Mouse (Mus musculus) heart, postnatal 25 days (tissue): ENCODE results near the gene Nfkb1. TPM values are rescaled to one million over a fixed set of nuclear protein-coding genes. Genes with fewer than 3 reads are reported as not detected.

Source experiments
- DNase-seq: peaks from one replicate; pipeline ENCODE4 v3.0.0; 2022; ENCODE audit warnings: low spot score
- intact Hi-C: fragments of 180-260 bp; cut with DNase I; formaldehyde crosslinking; loops from one replicate; pipeline ENCODE4 v1.15.1; 2025
- total RNA-seq, 2 experiments: library from RNA; stranded (reverse); gene quantifications; 2 replicates each; pipeline ENCODE4 v1.2.3; 2021

Nfkb1 gene
- total RNA-seq, 2 experiments from 2014 or later, result 37.1 to 38.5 TPM

DNA sequence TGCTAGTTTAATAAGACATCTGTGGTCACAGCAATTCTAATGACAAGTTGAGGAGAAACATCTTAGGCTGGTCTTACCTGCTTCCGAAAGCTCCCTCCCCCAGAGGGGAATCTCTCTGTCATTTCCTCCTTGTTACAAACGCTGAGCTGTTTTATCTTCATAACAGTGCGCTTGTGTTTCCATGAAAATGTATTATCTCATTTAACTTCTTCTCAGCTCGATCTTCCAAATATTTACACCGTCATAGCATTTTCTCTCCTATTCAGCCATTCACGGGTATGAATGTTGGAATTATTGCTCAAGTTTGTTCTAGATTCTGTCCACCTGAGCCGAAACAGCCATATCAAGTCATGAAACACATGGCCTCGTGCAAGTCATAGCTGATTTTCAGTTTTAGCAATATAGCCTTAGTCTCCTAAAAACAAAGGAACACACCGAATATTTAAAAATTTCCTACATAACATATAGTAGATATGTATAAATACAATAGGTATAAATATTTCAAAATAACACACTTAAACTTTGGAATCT is 19.8 kb upstream of the Nfkb1 start:
- intact Hi-C loops, result loop anchor here (5.0 kb wide), 2 partner anchors 154 to 429 kb away; partner anchors contain the start of gene Bdh2
- DNase-seq, result no peak

GRCm38 (mm10) chr3:135703307-135703706 is 12.0 kb upstream of the Nfkb1 start:
- no peak for DNase-seq
- intact Hi-C loops, result no loop called here

DNA sequence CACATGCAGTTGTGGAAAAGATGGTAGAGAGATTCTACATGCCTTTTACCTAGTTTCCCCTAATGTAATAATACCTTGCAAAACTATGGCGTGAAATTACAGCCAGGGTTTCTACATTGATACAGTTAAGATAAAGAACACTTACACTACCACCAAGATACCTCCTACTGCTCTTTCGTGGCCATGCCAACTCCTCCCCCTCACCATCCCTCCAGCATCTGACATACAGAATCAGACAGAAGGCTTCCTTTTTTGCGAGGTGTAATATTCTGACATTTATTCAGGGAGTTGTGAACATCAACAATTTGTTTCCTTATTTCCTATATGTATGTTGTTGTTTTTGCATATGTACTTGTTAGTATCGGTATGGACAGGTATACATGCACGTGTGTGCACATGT is 11.3 kb upstream of the Nfkb1 start:
- intact Hi-C loops, result no loop called here
- DNase-seq, result no peak

- intact Hi-C loops, result no loop called here
- DNase-seq, result no peak
Observed at GRCm38 (mm10) chr3:135699523-135700264, 8.3 kb upstream of the Nfkb1 start.

DNA sequence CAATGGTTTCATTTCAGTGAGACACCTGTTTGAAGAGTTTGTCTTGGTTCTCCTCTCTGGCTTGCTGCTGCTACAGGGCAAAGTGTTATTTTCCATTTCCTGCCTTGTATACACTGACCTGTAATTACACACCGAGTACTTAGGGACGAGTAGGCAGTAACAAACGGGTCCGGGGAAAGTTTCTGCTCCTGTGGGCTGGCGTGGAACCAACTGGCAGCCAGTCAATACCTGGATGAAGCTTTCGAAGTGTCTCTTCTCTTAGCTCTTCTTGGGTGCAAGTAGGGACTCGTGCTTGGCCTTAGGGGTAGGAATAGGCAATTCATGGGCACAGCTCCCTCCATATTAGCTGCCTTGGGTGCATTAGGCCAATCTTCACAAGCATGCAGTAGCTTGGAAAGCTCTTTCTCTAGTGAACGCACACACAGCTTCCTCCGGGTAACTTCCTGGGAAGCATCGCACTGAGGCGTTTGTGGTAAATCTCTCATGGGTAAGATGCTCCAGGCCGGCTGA is 7.2 kb upstream of the Nfkb1 start:
- intact Hi-C loops, result no loop called here
- no peak for DNase-seq

GRCm38 (mm10) chr3:135696262-135696661 is 4.9 kb upstream of the Nfkb1 start:
- intact Hi-C loops, result no loop called here
- no peak for DNase-seq

DNA sequence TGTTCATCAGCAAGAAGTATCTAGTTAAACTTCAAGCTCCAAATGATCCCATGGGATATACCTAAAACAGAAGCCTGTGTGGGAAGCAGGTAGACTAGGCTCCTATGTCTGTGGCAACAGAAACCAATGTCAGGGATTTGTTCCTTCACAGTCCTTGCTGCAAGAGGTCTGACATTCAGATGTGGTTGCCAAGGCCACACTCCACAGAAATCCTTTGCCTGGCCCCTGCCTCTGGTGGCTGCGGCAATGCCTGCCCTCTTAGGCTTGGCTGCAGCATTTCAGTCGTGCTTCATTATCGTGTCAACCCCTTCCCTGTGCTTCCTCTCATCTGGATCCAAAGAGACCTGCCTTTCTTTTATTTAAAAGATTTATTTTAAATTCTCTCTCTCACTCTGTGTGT is 1.7 kb upstream of the Nfkb1 start:
- intact Hi-C loops, result loop anchor here (5.0 kb wide), 2 partner anchors 86 to 271 kb away; partner anchors contain the start of gene Cisd2
- no peak for DNase-seq

DNA sequence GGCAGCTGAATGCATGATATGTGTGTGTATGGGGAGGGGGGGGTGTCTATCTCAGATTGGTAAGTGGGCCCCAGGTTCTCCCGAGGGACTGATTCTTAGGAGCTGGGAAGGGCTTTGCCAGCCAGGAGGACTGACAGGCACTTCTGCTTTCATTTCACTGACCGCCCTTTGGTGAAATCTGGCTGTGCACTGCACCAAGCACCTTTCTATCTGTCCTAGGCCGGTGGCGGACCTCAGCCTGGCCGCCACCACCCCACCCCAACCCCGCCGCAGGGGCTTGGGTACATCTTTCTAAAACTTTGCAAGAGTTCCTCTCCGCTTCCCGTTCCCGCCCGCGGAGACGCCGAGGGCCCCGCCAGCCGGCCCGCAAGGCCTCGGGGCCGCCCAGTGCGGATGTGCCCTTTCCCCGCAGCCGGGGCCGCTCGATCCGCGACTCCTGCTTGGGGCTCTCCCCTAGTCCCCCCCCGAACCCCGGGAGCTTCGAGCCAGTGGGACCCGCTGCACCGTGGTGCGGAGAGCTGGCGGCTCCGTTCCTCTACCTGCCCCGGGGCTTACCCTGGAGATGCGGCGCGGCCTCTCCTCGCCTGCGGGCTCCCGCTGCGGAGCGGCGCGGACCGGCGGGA is 668 bp downstream of the Nfkb1 start:
- peak; percentile 38 for DNase-seq
- intact Hi-C loops, result loop anchor here (5.0 kb wide), 2 partner anchors 83 to 268 kb away; partner anchors contain the start of gene Cisd2

DNA sequence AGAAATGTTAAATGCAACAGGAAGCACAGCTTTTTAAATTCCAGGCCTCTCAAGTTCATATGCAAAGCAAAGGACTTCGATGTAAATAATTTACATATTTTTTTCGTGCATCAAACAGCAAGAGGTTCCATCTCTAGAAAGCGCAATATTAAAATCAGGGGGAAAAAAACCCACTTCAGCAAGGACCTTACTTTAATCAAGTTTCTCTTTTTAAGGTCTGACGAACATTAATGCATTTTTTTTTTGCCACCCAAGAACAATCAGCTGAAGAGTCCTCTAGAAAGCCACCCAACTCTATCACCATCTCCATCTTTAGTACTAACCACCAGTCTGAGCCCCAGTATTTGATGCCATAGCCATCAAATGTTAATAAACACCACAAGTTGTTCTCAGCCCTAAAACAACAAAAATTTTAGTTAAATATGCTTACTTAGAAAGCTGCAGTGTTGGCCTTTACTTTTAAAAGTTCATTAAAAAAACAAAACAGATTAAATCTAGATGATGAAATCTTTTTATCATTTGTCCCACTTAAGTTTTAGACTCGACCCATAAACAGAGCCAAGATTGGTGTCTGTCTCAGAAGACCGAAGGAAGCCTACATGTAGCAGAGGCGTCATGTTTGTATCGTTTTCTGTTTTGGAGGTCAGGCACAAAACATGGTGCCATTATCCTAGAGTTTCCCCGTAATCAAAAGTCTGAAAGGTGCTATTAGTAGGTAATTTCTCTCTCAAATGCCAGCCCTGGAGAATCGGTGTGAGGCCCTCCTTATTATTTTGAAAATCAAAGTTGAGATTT is 1.4 kb downstream of the Nfkb1 start:
- no peak for DNase-seq
- intact Hi-C loops, result loop anchor here (5.0 kb wide), 2 partner anchors 83 to 268 kb away; partner anchors contain the start of gene Cisd2

DNA sequence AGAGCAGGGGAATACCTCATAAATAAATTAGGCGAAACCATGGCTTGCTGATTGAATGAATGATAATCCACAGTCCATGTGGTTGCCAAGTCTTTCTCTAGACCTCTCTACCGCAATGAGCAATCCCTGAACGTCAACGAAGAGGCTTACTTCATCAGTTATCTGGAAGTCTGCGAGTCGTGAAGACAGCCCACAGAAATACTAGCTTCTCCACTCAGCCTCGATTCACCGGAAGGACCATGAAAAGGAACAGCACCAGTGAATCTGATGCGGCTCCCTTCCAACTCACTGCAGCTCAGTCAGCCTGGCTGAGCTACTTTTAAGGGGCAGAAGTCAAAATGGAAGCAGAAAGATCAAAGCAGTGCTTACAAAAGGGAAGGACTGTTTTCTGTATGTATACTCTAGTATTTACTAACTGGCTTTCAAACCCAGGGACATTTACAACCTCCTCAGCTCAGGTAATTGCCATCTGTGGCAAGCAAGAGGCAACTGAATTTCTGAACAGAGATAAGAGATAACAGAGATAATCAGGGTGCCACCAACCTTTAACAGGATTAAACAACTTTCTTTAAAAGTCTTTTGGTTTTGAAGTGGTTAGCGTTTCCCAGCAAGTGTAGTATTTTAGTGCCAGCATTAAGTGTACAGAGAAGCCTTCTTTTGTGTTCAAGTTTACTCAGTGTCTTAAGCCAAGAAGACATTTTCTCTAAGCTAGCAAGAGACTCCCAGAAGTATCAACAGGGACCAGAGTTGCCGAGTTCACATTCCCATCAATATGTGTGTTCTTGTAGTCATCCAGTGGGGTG is 2.2 kb downstream of the Nfkb1 start:
- intact Hi-C loops, result no loop called here
- no peak for DNase-seq

DNA sequence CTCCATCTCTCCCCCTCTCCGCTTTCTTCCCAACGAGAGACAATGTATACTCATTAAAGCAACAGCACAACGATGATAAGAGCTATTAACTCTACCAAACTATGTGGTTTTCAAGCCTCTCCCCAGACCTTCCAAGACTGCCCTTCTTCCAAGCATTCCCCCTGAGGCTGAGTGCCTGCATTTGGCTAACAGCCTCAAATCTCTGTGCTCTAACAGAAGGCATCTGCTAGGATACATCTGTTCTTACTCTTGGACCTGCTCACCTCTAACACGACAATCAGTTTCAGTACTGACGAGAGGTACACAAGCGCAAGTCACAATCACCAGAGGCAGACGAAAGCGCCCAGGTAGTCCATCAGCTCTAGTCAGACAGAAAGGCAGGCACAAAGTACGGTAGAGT is 3.4 kb downstream of the Nfkb1 start:
- no peak for DNase-seq
- intact Hi-C loops, result no loop called here

GRCm38 (mm10) chr3:135686419-135686818 is 4.9 kb downstream of the Nfkb1 start:
- no peak for DNase-seq
- intact Hi-C loops, result no loop called here

- intact Hi-C loops, result no loop called here
Observed at GRCm38 (mm10) chr3:135683275-135683674, 8.1 kb downstream of the Nfkb1 start.

DNA sequence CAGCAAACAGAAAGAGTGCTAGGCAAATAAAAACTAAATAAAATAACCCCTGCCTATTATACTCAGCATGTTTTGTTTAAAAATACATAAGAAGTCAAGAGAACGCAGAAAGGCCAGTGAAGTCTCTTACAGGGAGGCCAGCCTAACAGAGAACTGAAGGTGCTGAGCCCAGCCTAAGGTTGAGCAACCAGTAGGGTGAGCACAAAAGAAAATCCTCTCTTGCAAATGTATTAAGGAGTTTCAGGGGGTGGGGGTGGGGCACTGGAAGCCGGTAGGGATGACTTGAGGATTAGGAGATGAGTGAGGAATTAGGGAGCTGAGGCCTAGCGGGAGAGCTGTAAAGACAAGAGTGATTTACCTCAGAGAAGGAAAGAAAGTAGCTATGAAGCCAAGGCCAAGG is 9.1 kb downstream of the Nfkb1 start:
- intact Hi-C loops, result no loop called here
- DNase-seq, result no peak

More at GRCm38 (mm10) chr3:135683275-135683674, 8.1 kb downstream of the Nfkb1 start:
- no peak for DNase-seq

DNA sequence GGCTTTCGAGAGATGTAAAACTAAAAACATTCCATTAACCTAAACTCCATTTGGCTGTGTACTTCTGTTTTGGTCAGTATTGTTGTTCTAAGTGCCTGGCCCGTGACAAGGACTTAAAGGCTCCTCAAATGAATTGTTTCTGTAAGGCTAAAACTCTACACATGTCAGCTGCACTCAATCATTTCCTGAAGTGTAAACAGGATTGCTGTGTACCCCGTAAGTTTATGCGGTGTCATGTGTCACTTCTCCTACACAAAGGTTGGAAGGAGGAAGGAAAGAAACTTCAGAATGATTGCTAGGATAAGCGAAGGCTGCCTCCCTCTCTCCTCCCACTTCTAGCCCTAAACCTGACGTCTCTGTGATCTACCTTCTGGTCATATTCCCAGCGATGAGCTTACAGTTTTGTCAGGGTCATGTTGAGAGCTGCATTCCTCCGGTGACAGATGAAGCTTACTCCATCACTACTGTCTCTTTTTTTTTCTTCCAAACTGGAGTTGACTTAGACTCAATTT is 10.0 kb downstream of the Nfkb1 start:
- intact Hi-C loops, result no loop called here
- DNase-seq, result no peak

- intact Hi-C loops, result no loop called here
- no peak for DNase-seq
Observed at GRCm38 (mm10) chr3:135680213-135680843, 11.0 kb downstream of the Nfkb1 start.

DNA sequence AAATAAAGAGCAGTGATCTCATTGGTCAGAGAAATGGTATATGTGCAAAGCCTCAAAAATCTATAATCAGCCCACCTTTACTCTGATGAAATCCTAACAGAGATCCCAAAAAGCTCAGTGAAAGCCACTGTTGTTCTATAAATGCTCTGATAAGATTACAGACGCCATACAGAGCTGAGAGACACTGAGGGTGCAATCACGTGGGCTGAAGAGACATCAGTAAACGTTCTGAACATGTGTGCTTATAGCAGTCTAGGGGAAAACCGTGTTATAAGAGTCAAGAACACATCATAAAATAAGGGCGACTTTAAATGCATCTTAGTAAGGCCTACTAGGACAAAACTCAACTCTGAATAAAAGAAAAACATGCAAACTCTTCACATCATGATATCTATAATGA is 14.3 kb downstream of the Nfkb1 start:
- intact Hi-C loops, result no loop called here
- DNase-seq, result no peak

DNA sequence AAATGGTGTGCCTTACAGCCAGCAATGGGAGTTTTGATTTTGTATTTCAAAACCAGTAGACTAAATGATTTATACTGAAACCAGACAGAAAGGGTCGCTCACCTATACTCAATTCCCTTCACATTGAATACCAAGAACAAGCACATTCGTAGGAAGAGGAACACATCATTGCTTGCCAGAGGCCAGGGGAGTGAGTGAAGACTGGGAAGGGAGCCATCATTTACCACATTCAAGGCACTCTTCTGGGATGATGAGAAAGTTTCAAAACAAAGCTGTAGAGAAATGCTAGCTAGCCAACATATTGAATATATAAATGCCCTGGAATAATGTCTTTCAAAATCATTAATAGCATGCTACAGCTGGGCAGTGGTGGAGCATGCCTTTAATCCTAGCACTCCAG is 15.0 kb downstream of the Nfkb1 start:
- DNase-seq, result no peak
- intact Hi-C loops, result no loop called here

DNA sequence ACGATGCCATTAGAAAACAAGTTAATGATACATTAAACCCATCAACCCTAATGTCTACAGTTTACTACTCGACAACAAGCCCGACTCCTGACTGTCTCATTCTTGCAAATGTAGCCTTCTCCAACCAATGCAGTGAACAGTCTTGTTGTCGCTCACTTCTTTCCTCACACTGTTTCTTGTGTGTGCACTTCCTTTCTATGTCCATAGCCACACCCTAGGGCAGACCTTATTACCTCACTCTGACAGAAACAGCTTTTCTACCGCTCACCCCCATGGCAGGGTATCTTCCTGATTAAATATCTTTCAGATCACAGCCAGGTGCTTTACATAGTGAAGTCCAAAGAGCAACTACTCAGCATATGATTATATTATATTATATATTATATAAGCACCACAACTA is 15.9 kb downstream of the Nfkb1 start:
- intact Hi-C loops, result no loop called here
- DNase-seq, result no peak
